Mouse (Mus musculus) lung, embryonic 15.5 days (tissue): ENCODE measurements at regions not wholly inside any gene's neighbourhood (a gene's known extent, or its start where the extent isn't known, plus 50 kb on each side); places are given as distances from the start of the nearest gene placed in this dataset.

ENCODE experiments used
- ATAC-seq: fragments of 200-750 bp; cut with Nextera tagmentation; 2 replicates; pipeline ENCODE4 v1.8.0; 2017; ENCODE audit warnings: moderate number of reproducible peaks, borderline replicate concordance; ENCODE audit not compliant: low FRiP score, low TSS enrichment; ENCODE audit errors: extremely low read depth
- H3K27ac ChIP-seq: fragments of 300-500 bp; sonication (generic); 2 replicates; pipeline ENCODE4 v1.5.1; 2015; ENCODE audit warnings: moderate library complexity, mild to moderate bottlenecking, inconsistent platforms
- H3K27me3 ChIP-seq: fragments of 300-500 bp; sonication (generic); 2 replicates; pipeline ENCODE4 v1.6.1; 2015; ENCODE audit warnings: inconsistent platforms
- H3K36me3 ChIP-seq: fragments of 300-500 bp; sonication (generic); 2 replicates; pipeline ENCODE4 v1.6.1; 2015; ENCODE audit warnings: inconsistent platforms
- H3K4me1 ChIP-seq: fragments of 300-500 bp; sonication (generic); 2 replicates; pipeline ENCODE4 v1.6.1; 2015; ENCODE audit warnings: inconsistent platforms
- H3K4me2 ChIP-seq: fragments of 300-500 bp; sonication (generic); 2 replicates; pipeline ENCODE4 v1.6.1; 2015; ENCODE audit warnings: inconsistent platforms, mild to moderate bottlenecking, moderate library complexity
- H3K4me3 ChIP-seq: fragments of 300-500 bp; sonication (generic); 2 replicates; pipeline ENCODE4 v1.5.1; 2015; ENCODE audit warnings: mild to moderate bottlenecking, inconsistent platforms
- H3K9ac ChIP-seq: fragments of 300-500 bp; sonication (generic); 2 replicates; pipeline ENCODE4 v1.6.1; 2015; ENCODE audit warnings: inconsistent platforms
- H3K9me3 ChIP-seq: fragments of 300-500 bp; sonication (generic); 2 replicates; pipeline ENCODE4 v1.6.1; 2016; ENCODE audit warnings: inconsistent platforms
- WGBS: fragments of 180-500 bp; shearing (Covaris S2); methylation state at CpG from one replicate; pipeline ENCODE4 v1.1.7; 2015; 5-methylcytosine and 5-hydroxymethylcytosine counted together

DNA sequence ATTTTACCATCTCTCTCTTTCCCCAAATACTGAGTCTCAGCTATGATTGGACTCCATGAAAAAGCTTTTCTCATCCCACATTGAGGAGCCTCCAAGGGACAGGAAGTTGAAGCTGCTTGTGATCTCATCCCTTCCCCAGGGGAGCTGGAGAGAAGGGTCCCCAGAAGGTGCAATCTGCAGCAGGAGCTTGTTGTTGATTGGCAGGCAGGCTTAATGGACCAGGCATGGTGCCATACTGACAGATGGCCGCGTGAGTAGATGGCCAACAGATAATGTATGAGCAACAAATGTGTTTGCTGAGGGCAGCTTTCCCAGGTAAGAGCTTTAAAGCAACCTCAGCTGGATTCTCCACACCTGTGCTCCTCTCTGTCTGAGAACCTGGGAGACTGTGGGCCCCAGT, 65.9 kb upstream of the Tox3 start:
- Histone ChIP-seq H3K9ac (no peak overlapping the region), H3K36me3 (no peaks in the 10 kb centered on the region), H3K27me3 (no peaks in the 10 kb centered on the region), H3K9me3 (no peaks in the 10 kb centered on the region), H3K4me2 (no peak overlapping the region), H3K4me3 (no peak overlapping the region), H3K27ac (no peak overlapping the region), H3K4me1 (no peaks in the 10 kb centered on the region)
- 52% methylated on average over 2 of the region's 2 CpGs for WGBS
- ATAC-seq: no peak
